8 mouse cellular contexts compared by ENCODE assay signal in the genomic region with DNA sequence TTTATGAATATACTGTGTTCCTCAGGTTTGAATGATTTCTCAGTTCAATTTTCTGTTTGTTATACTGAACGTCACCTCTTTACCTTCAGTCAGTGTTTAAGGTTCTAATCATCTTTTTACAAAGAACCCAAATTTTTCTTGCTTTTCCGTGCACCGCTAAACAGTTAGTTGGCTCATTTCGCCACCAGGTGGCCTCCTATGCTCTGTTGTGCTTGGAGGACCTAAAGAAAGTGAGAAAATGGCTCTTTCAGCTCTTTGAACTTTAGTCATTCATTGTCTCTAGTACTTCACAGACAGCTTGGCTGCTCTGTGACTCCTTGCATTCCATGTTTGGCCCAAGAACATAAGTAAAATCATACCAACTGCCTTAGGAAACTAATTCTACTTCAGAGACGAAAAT.
A peak's percentile ranks its signal among the peaks of the same experiment; 100 is the strongest.
DNase-seq lines count a peak whose midpoint lies in the region; ATAC-seq and TF ChIP-seq lines count a peak whose summit lies in the region.

No protein-coding gene starts in this region.

- H3K27ac ChIP-seq in embryonic fibroblast, embryonic 13.5 days (ENCODE audit: insufficient read depth, low read length): no peak overlapping the region
- no peak overlapping the region for H3K27ac ChIP-seq in midbrain, embryonic 14.5 days (replicated peaks; ENCODE audit: low read depth, low read length)

- DNase-seq in gastrocnemius, postnatal 10 days: peak; percentile 67
- no peak for DNase-seq in gastrocnemius, adult 18-20 months (ENCODE audit: low spot score)
- DNase-seq in lung, adult 2 months: no peak
- no peak for DNase-seq in lung, adult 18-20 months
- peak; percentile 49 for DNase-seq in MN1 (ENCODE audit: low spot score)
- peak; percentile 89 for DNase-seq in midbrain, embryonic 14.5 days

- no peaks in the 10 kb centered on the region for H3K36me3 ChIP-seq in midbrain, embryonic 14.5 days (ENCODE audit: control insufficient read depth, insufficient read depth, low read length)

- TF ChIP-seq POLR2A in lung, adult 2 months (IDR thresholded peaks at IDR 0.05; ENCODE audit: borderline replicate concordance, extremely low read depth, low read depth, low read length): no peak
- TF ChIP-seq POLR2A in embryonic fibroblast, embryonic 13.5 days (IDR thresholded peaks at IDR 0.05; ENCODE audit: low read depth, low read length): no peak

- H3K27me3 ChIP-seq in midbrain, embryonic 14.5 days (ENCODE audit: control insufficient read depth, insufficient read depth, low read length): no peaks in the 10 kb centered on the region

- H3K9me3 ChIP-seq in midbrain, embryonic 14.5 days (ENCODE audit: control insufficient read depth, low read length): no peaks in the 10 kb centered on the region

- no peak overlapping the region for H3K9ac ChIP-seq in midbrain, embryonic 14.5 days (replicated peaks; ENCODE audit: low read length)

- no peak overlapping the region for H3K4me2 ChIP-seq in midbrain, embryonic 14.5 days (ENCODE audit: low read length)

- H3K4me3 ChIP-seq in lung, adult 2 months (replicated peaks; ENCODE audit: extremely low read depth, low read depth, low read length): no peak overlapping the region
- no peak overlapping the region for H3K4me3 ChIP-seq in embryonic fibroblast, embryonic 13.5 days (ENCODE audit: insufficient read depth, low read length)
- no peak overlapping the region for H3K4me3 ChIP-seq in midbrain, embryonic 14.5 days (replicated peaks; ENCODE audit: low read depth, low read length)

- H3K4me1 ChIP-seq in lung, adult 2 months (ENCODE audit: control insufficient read depth, insufficient read depth, low read length): no peaks in the 10 kb centered on the region
- H3K4me1 ChIP-seq in embryonic fibroblast, embryonic 13.5 days (ENCODE audit: control insufficient read depth, insufficient read depth, low read length): no peaks in the 10 kb centered on the region
- no peaks in the 10 kb centered on the region for H3K4me1 ChIP-seq in midbrain, embryonic 14.5 days (ENCODE audit: control insufficient read depth, insufficient read depth, low read length)

- WGBS in lung, adult 2 months: 29% methylated on average over 5 of the region's 5 CpGs
- WGBS in midbrain, embryonic 14.5 days: 19% methylated on average over 5 of the region's 5 CpGs

- no peak for ATAC-seq in midbrain, embryonic 14.5 days (ENCODE audit: low FRiP score, low TSS enrichment)
- no peak; the same call in 1 of the 2 replicates for ATAC-seq in granulocyte monocyte progenitor cell, adult 5-6 weeks (replicated peaks; ENCODE audit: poor library complexity, severe bottlenecking)

- TF ChIP-seq CTCF in lung, adult 2 months (IDR thresholded peaks at IDR 0.05; ENCODE audit: insufficient read depth, low read length): peak; percentile 4; the same call in 1 of the 2 replicates
- TF ChIP-seq CTCF in embryonic fibroblast, embryonic 13.5 days (IDR thresholded peaks at IDR 0.05; ENCODE audit: borderline replicate concordance, insufficient read depth, low read length): peak; percentile 57; the same call in 1 of the 2 replicates

Comparison
In these comparisons a context has a peak if more than half of its experiments do, and no peak if none do; other contexts are left out.
1. DNase-seq: peak in gastrocnemius, postnatal 10 days (single experiment), MN1 (single experiment) and midbrain, embryonic 14.5 days (single experiment); none in gastrocnemius, adult 18-20 months (single experiment), lung, adult 2 months (single experiment) and lung, adult 18-20 months (0 of 2).